ENCODE assay signal across 24 mouse cellular contexts in the genomic region with DNA sequence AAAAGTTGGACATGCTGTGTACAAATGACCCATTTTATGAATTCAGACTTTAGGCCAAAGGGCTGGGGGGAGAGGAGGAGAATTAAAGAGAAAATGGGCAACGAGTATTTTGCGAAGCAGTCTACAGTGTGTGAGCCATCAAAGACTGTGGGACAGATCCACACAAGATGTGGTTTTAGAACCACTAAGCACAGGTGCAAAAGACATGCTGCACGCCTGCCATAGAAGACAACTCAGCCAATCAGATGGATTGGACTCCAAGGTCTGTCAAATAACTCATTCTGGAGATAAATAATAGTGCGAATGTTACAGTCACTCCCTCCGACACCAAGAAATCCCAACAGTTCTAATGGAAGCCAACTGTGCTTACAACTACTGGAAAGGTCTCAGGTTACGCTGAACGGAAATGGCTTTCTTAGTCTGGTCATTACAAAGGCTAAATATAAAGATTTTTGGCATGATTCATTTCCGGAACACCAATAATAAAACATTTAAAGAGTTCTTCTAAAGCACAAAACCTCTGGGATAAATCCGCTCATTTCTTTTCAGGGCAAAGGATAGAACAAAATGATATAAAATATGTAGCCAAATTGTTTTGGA. TPM values are rescaled to one million over a fixed set of nuclear protein-coding genes. Genes with fewer than 3 reads are reported as not detected.
A peak's percentile ranks its signal among the peaks of the same experiment; 100 is the strongest.
DNase-seq lines count a peak whose midpoint lies in the region; ATAC-seq lines count a peak whose summit lies in the region.
"Had no signal": no experiment of that assay in that cellular context is flagged by ENCODE, and none has a peak within 500 bp of the region (broad histone marks: within the 10 kb centered on the region; RNA-seq: fewer than 3 reads in every experiment).

No protein-coding gene starts in this region.

- no peaks in the 10 kb centered on the region for H3K4me1 ChIP-seq in embryonic facial prominence, embryonic 11.5 days (ENCODE audit: control insufficient read depth, insufficient read depth, low read length)
- H3K4me1 ChIP-seq in embryonic facial prominence, embryonic 10.5 days, result no peaks in the 10 kb centered on the region
- peaks cover 17% of the 10 kb centered on the region for H3K4me1 ChIP-seq in kidney, embryonic 16.5 days (ENCODE audit: insufficient read depth, low read length)
- H3K4me1 ChIP-seq: heart, embryonic 15.5 days; hindbrain, embryonic 13.5 days; limb, embryonic 15.5 days; liver, embryonic 15.5 days; neural tube, embryonic 15.5 days had no signal

- no peaks in the 10 kb centered on the region for H3K36me3 ChIP-seq in embryonic facial prominence, embryonic 11.5 days (replicated peaks; ENCODE audit: control insufficient read depth, insufficient read depth, low read depth, low read length)
- no peaks in the 10 kb centered on the region for H3K36me3 ChIP-seq in embryonic facial prominence, embryonic 10.5 days (replicated peaks)
- no peaks in the 10 kb centered on the region for H3K36me3 ChIP-seq in kidney, embryonic 16.5 days (ENCODE audit: insufficient read depth, low read length)
- H3K36me3 ChIP-seq: heart, embryonic 15.5 days; hindbrain, embryonic 13.5 days; limb, embryonic 15.5 days; liver, embryonic 15.5 days; neural tube, embryonic 15.5 days had no signal

- WGBS in embryonic facial prominence, embryonic 11.5 days, result 75% methylated on average over 9 of the region's 9 CpGs
- 84% methylated on average over 9 of the region's 9 CpGs for WGBS in embryonic facial prominence, embryonic 10.5 days
- WGBS in kidney, embryonic 16.5 days, result 42% methylated on average over 9 of the region's 9 CpGs

- no peaks in the 10 kb centered on the region for H3K9me3 ChIP-seq in embryonic facial prominence, embryonic 11.5 days (replicated peaks; ENCODE audit: control insufficient read depth, low read length)
- no peaks in the 10 kb centered on the region for H3K9me3 ChIP-seq in embryonic facial prominence, embryonic 10.5 days
- no peaks in the 10 kb centered on the region for H3K9me3 ChIP-seq in kidney, embryonic 16.5 days (ENCODE audit: low read length)
- H3K9me3 ChIP-seq: heart, embryonic 15.5 days; hindbrain, embryonic 13.5 days; limb, embryonic 15.5 days; liver, embryonic 15.5 days; neural tube, embryonic 15.5 days had no signal

- no peak overlapping the region for H3K4me2 ChIP-seq in embryonic facial prominence, embryonic 11.5 days (ENCODE audit: low read depth, low read length)
- no peak overlapping the region for H3K4me2 ChIP-seq in kidney, embryonic 16.5 days (replicated peaks; ENCODE audit: low read depth, low read length)
- H3K4me2 ChIP-seq: heart, embryonic 15.5 days; hindbrain, embryonic 13.5 days; limb, embryonic 15.5 days; liver, embryonic 15.5 days; midbrain, embryonic 11.5 days; neural tube, embryonic 15.5 days had no signal

- H3K27me3 ChIP-seq in embryonic facial prominence, embryonic 11.5 days (ENCODE audit: control insufficient read depth, insufficient read depth, low read length), result no peaks in the 10 kb centered on the region
- no peaks in the 10 kb centered on the region for H3K27me3 ChIP-seq in embryonic facial prominence, embryonic 10.5 days (replicated peaks; ENCODE audit: low read depth, poor library complexity, severe bottlenecking)
- H3K27me3 ChIP-seq in kidney, embryonic 16.5 days (ENCODE audit: insufficient read depth, low read length), result no peaks in the 10 kb centered on the region
- H3K27me3 ChIP-seq: heart, embryonic 15.5 days; hindbrain, embryonic 13.5 days; limb, embryonic 15.5 days; liver, embryonic 15.5 days; neural tube, embryonic 15.5 days had no signal

- H3K4me3 ChIP-seq in embryonic facial prominence, embryonic 11.5 days (ENCODE audit: low read depth, low read length), result no peak overlapping the region
- H3K4me3 ChIP-seq in embryonic facial prominence, embryonic 10.5 days, result no peak overlapping the region
- H3K4me3 ChIP-seq in kidney, embryonic 16.5 days (ENCODE audit: low read length), result no peak overlapping the region
- H3K4me3 ChIP-seq: heart, embryonic 15.5 days; hindbrain, embryonic 13.5 days; limb, embryonic 15.5 days; liver, embryonic 15.5 days; neural tube, embryonic 15.5 days had no signal

- H3K9ac ChIP-seq in embryonic facial prominence, embryonic 11.5 days (replicated peaks; ENCODE audit: low read length), result no peak overlapping the region
- no peak overlapping the region for H3K9ac ChIP-seq in kidney, embryonic 16.5 days (replicated peaks; ENCODE audit: low read length)
- H3K9ac ChIP-seq: heart, embryonic 15.5 days; hindbrain, embryonic 13.5 days; limb, embryonic 15.5 days; liver, embryonic 15.5 days; neural tube, embryonic 15.5 days had no signal

- DNase-seq in embryonic facial prominence, embryonic 11.5 days (ENCODE audit: low spot score), result peak; percentile 35
- no peak for DNase-seq in embryonic facial prominence, embryonic 10.5 days (ENCODE audit: low spot score)
- no peak for DNase-seq in kidney, adult 8-10 months
- DNase-seq in embryo, embryonic 11.5 days (ENCODE audit: low read depth, low spot score), result peak; percentile 17
- DNase-seq in mesoderm, embryonic 11.5 days (ENCODE audit: low read depth, low spot score), result peak; percentile 37
- DNase-seq in right cerebral cortex, postnatal 25 days, result no peak
- DNase-seq: adrenal gland, postnatal 25 days; cerebellum, adult 8-10 months; cerebellum, postnatal 36 days; gastrocnemius, postnatal 25 days; heart, postnatal 36 days; kidney, postnatal 36 days; layer of hippocampus, postnatal 36 days; right cerebral cortex, adult 18-20 months; thymus, adult 18-20 months had no signal

- ATAC-seq in embryonic facial prominence, embryonic 11.5 days (replicated peaks; ENCODE audit: insufficient number of reproducible peaks, low FRiP score, low TSS enrichment, low read depth), result no peak
- peak; percentile 49; the same call in 1 of the 2 replicates for ATAC-seq in kidney, embryonic 16.5 days (ENCODE audit: low FRiP score, low TSS enrichment)
- ATAC-seq: forebrain, embryonic 14.5 days; lung, postnatal 0 days had no signal

- no peak overlapping the region for H3K27ac ChIP-seq in embryonic facial prominence, embryonic 11.5 days (replicated peaks; ENCODE audit: low read depth, low read length)
- no peak overlapping the region for H3K27ac ChIP-seq in embryonic facial prominence, embryonic 10.5 days (replicated peaks)
- peak overlapping the region; percentile 34; the same call in 1 of the 2 replicates for H3K27ac ChIP-seq in kidney, embryonic 16.5 days (ENCODE audit: low read length)
- H3K27ac ChIP-seq: heart, embryonic 15.5 days; hindbrain, embryonic 13.5 days; limb, embryonic 15.5 days; liver, embryonic 15.5 days; neural tube, embryonic 15.5 days had no signal

RNA-seq across cellular contexts. Expression of gene Col4a3, which starts 25.4 kb away (rescaled TPM):
- 0.18 and 0.20 TPM in 2 replicates for polyA plus RNA-seq in embryonic facial prominence, embryonic 11.5 days (2014; fragmentation: Nextera tagmentation; extraction: Ambion mirVana)
- 0.08 and 0.12 TPM in 2 replicates for polyA plus RNA-seq in embryonic facial prominence, embryonic 10.5 days (2016; fragmentation: Nextera tagmentation; extraction: Ambion mirVana)
- 4.1 and 4.8 TPM in 2 replicates for polyA plus RNA-seq in kidney, embryonic 16.5 days (2015; fragmentation: Nextera tagmentation; extraction: Ambion mirVana)

RNA-seq across cellular contexts. Expression of gene Col4a4, which starts 25.5 kb away (rescaled TPM):
- polyA plus RNA-seq in embryonic facial prominence, embryonic 11.5 days (2014; fragmentation: Nextera tagmentation; extraction: Ambion mirVana), result 0.10 and 0.25 TPM in 2 replicates
- polyA plus RNA-seq in embryonic facial prominence, embryonic 10.5 days (2016; fragmentation: Nextera tagmentation; extraction: Ambion mirVana), result 0.03 and 0.06 TPM in 2 replicates
- 4.3 and 4.9 TPM in 2 replicates for polyA plus RNA-seq in kidney, embryonic 16.5 days (2015; fragmentation: Nextera tagmentation; extraction: Ambion mirVana)

Comparison
In these comparisons a context has a peak if more than half of its experiments do, and no peak if none do; other contexts are left out.
1. DNase-seq: peak in embryonic facial prominence, embryonic 11.5 days (single experiment), embryo, embryonic 11.5 days (single experiment) and mesoderm, embryonic 11.5 days (single experiment); none in embryonic facial prominence, embryonic 10.5 days (single experiment), kidney, adult 8-10 months (0 of 2) and right cerebral cortex, postnatal 25 days (single experiment).